Comparison of ENCODE assay signal across 19 mouse cellular contexts in genomic region chr4:115749336-115749735, GRCm38 (mm10). TPM values are rescaled to one million over a fixed set of nuclear protein-coding genes. Genes with fewer than 3 reads are reported as not detected.
"Had no signal": no experiment of that assay in that cellular context is flagged by ENCODE, and none has a peak within 500 bp of the region (broad histone marks: within the 10 kb centered on the region; RNA-seq: fewer than 3 reads in every experiment).

No protein-coding gene starts in this region.

- H3K27ac ChIP-seq: midbrain, embryonic 10.5 days; midbrain, embryonic 13.5 days; neural tube, embryonic 13.5 days; neural tube, embryonic 15.5 days; stomach, embryonic 15.5 days; stomach, postnatal 0 days had no signal

- H3K4me1 ChIP-seq: midbrain, embryonic 10.5 days; midbrain, embryonic 13.5 days; neural tube, embryonic 13.5 days; neural tube, embryonic 15.5 days; stomach, embryonic 15.5 days had no signal

- ATAC-seq: midbrain, embryonic 13.5 days; midbrain, embryonic 16.5 days had no signal

- H3K9ac ChIP-seq: lung, embryonic 14.5 days; midbrain, embryonic 13.5 days; neural tube, embryonic 13.5 days; neural tube, embryonic 15.5 days; stomach, embryonic 15.5 days had no signal

- H3K4me3 ChIP-seq: midbrain, embryonic 10.5 days; midbrain, embryonic 13.5 days; myocyte; neural tube, embryonic 13.5 days; neural tube, embryonic 15.5 days; stomach, embryonic 15.5 days had no signal

- H3K4me2 ChIP-seq: lung, embryonic 14.5 days; midbrain, embryonic 13.5 days; neural tube, embryonic 13.5 days; neural tube, embryonic 15.5 days; stomach, embryonic 15.5 days had no signal

- DNase-seq: lung, adult 18-20 months; lung, embryonic 14.5 days; lung, postnatal 10 days; lung, postnatal 4 days; right cerebral cortex, postnatal 14 days; thymus, adult 2 months; thymus, postnatal 25 days had no signal

- H3K27me3 ChIP-seq: midbrain, embryonic 13.5 days; neural tube, embryonic 13.5 days; neural tube, embryonic 15.5 days; stomach, embryonic 15.5 days had no signal

- H3K9me3 ChIP-seq: midbrain, embryonic 10.5 days; midbrain, embryonic 13.5 days; neural tube, embryonic 13.5 days; neural tube, embryonic 15.5 days; stomach, embryonic 15.5 days had no signal

RNA-seq across cellular contexts. Expression of gene Tex38, which starts 31.5 kb away (rescaled TPM):
- total RNA-seq: megakaryocyte, adult 5-6 weeks; megakaryocyte-erythroid progenitor cell, adult 5-6 weeks had no signal
- polyA plus RNA-seq: liver, embryonic 16.5 days; lung, embryonic 14.5 days; myocyte; neural tube, embryonic 11.5 days; neural tube, embryonic 13.5 days had no signal
